Mouse (Mus musculus) forebrain, embryonic 12.5 days (tissue): ENCODE measurements around the gene Ankrd44. TPM values are rescaled to one million over a fixed set of nuclear protein-coding genes. Genes with fewer than 3 reads are reported as not detected.

Source experiments
- ATAC-seq: fragments of 200-750 bp; cut with Nextera tagmentation; 2 replicates; pipeline ENCODE4 v1.8.0; 2017; ENCODE audit warnings: moderate TSS enrichment; ENCODE audit not compliant: low FRiP score
- H3K27ac ChIP-seq: fragments of 300-500 bp; sonication (generic); 2 replicates; pipeline ENCODE4 v1.5.1; 2016; ENCODE audit warnings: mild to moderate bottlenecking
- H3K27me3 ChIP-seq: fragments of 300-500 bp; sonication (generic); 2 replicates; pipeline ENCODE4 v1.6.1; 2016; ENCODE audit warnings: mild to moderate bottlenecking
- H3K36me3 ChIP-seq: fragments of 300-500 bp; sonication (generic); replicated peaks from 2 replicates; pipeline ENCODE4 v1.6.1; 2016; ENCODE audit warnings: mild to moderate bottlenecking
- H3K4me1 ChIP-seq: fragments of 300-500 bp; sonication (generic); 2 replicates; pipeline ENCODE4 v1.6.1; 2016
- H3K4me2 ChIP-seq: fragments of 300-500 bp; sonication (generic); 2 replicates; pipeline ENCODE4 v1.6.1; 2016; ENCODE audit warnings: mild to moderate bottlenecking, moderate library complexity
- H3K4me3 ChIP-seq: fragments of 300-500 bp; sonication (generic); replicated peaks from 2 replicates; pipeline ENCODE4 v1.5.1; 2016; ENCODE audit warnings: mild to moderate bottlenecking
- H3K9ac ChIP-seq: fragments of 300-500 bp; sonication (generic); 2 replicates; pipeline ENCODE4 v1.6.1; 2016; ENCODE audit warnings: mild to moderate bottlenecking
- H3K9me3 ChIP-seq: fragments of 300-500 bp; sonication (generic); 2 replicates; pipeline ENCODE4 v1.6.1; 2016
- WGBS: fragments of 180-500 bp; shearing (Covaris S2); methylation state at CpG from one replicate; pipeline ENCODE4 v1.1.7; 2016; 5-methylcytosine and 5-hydroxymethylcytosine counted together
- polyA plus RNA-seq: library from polyadenylated mRNA; unstranded; fragments of >200 nt; fragmentation: Nextera tagmentation; extraction: Ambion mirVana; gene quantifications from 2 replicates; pipeline ENCODE4 v1.2.1, GENCODE M21; 2016

Gene Ankrd44
- polyA plus RNA-seq, 1 experiment from 2014 or later: 21.6 TPM

DNA sequence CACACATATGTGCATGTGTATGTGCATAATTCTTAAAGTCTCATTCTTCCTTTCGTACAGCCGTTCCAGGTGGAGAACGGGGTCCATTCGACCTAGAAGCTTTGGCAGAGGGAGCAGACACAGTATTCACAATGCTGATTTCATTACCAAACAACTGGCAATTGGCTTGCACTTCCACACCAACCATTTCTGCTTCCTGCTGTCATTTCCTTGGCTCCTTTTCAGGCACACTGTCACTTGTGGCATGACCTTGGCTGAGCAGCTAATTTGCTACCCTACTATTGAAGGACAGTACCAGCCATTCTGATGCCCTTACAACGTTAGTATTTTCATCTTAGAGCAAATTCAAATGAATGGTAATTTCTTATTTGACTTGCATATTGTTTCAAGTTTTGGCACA lies 277.9 kb downstream of the Ankrd44 start:
- H3K4me3 ChIP-seq: no peak overlapping the region
- H3K9ac ChIP-seq: no peak overlapping the region
- no peak overlapping the region for H3K4me2 ChIP-seq
- H3K27me3 ChIP-seq: no peaks in the 10 kb centered on the region
- ATAC-seq: no peak
- H3K36me3 ChIP-seq: no peaks in the 10 kb centered on the region; the same call in 1 of the 2 replicates
- H3K9me3 ChIP-seq: no peaks in the 10 kb centered on the region
- WGBS: 85% methylated on average over 5 of the region's 5 CpGs
- no peak overlapping the region for H3K27ac ChIP-seq
- H3K4me1 ChIP-seq: peaks cover 5% of the 10 kb centered on the region; the same call in 1 of the 2 replicates

DNA sequence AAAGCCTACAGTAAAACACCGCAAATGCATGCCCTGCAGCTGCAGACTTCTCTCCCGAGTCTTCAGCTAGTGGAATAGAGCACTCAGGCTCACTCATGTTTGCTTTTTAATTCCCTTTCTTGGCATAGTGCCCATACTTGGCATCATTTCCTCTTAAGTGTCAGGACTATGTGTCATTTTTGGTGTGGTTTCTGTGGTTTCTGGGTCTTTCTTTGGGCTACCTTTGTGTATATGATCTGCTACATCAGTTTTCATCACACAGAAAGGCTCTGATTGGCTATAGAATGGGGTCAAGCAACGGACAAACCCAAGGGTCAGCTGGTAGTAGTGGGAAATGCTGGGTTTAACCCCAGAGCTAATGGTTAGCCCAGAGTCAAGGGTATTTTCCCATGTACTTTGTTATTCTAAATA lies 278.8 kb downstream of the Ankrd44 start:
- H3K36me3 ChIP-seq: no peaks in the 10 kb centered on the region; the same call in 1 of the 2 replicates
- no peak overlapping the region for H3K4me3 ChIP-seq
- H3K9me3 ChIP-seq: no peaks in the 10 kb centered on the region
- WGBS: 68% methylated on average over 3 of the region's 3 CpGs
- H3K4me1 ChIP-seq: peaks cover 5% of the 10 kb centered on the region; the same call in 1 of the 2 replicates
- H3K4me2 ChIP-seq: no peak overlapping the region
- H3K27ac ChIP-seq: no peak overlapping the region
- H3K9ac ChIP-seq: no peak overlapping the region
- H3K27me3 ChIP-seq: no peaks in the 10 kb centered on the region
- ATAC-seq: no peak

DNA sequence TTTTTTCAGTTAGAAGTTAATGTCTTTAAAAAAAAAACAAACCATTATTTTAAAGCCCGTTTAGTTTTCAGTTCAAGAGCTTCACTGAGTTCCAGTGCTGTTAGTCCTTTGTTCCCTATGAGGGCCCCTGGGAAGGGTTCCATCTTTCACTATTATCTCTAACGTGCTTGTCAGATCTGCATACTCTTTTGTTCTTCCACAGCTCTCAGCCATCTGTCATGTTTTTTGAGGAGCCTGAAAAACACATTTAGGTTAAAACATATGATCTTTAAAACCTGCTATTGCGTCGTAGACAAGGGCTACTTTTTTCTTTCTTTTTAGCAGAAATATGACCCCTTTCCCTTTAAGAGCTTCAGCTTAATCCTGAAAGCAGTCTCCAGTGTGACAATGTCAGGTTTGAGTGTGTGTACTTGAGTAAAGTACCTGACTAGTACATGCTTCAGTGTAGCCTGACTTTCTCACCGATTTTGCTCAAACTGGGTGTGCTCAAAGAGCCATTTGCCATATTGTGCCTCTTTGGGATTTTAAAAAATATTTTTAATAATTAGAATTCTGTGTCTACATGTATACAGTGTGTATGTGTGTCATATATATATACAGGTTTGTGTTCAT lies 285.9 kb downstream of the Ankrd44 start:
- Histone ChIP-seq H3K9me3 (no peaks in the 10 kb centered on the region), H3K27ac (peak overlapping the region; percentile 81), H3K27me3 (no peaks in the 10 kb centered on the region), H3K9ac (no peak overlapping the region), H3K4me3 (no peak overlapping the region), H3K4me2 (no peak overlapping the region), H3K4me1 (peaks cover 14% of the 10 kb centered on the region), H3K36me3 (no peaks in the 10 kb centered on the region)
- ATAC-seq: peak; percentile 85
- 22% methylated on average over 5 of the region's 5 CpGs for WGBS

GRCm38 (mm10) chr1:54639506-54640078 lies 286.6 kb downstream of the Ankrd44 start:
- Histone ChIP-seq H3K4me3 (no peak overlapping the region), H3K9me3 (no peaks in the 10 kb centered on the region), H3K27ac (peak overlapping the region; percentile 80), H3K4me2 (no peak overlapping the region), H3K27me3 (no peaks in the 10 kb centered on the region), H3K9ac (no peak overlapping the region), H3K4me1 (peaks cover 14% of the 10 kb centered on the region), H3K36me3 (no peaks in the 10 kb centered on the region)
- ATAC-seq: peak; percentile 85
- 28% methylated on average over 6 of the region's 6 CpGs for WGBS

DNA sequence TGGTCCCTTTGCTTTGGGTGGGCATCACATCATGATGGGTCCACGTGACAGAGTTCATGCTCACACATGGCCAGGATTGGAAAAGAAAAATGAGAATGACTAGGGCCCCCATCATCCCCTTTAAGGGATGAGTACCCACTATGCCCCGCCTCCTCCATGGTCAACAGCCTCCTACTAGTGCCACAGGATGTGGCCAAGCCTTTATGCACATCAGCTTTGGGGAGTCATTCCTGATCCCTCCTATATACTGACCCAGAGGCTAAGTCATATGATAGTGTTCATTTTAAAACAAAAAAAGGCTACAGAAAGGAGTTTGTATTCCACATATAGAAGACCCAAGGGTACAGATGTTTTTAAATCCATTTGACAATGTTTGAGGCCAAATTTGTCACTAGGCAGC lies 287.1 kb downstream of the Ankrd44 start:
- no peaks in the 10 kb centered on the region for H3K9me3 ChIP-seq
- ATAC-seq: no peak
- no peaks in the 10 kb centered on the region for H3K27me3 ChIP-seq
- no peaks in the 10 kb centered on the region for H3K36me3 ChIP-seq
- H3K4me3 ChIP-seq: no peak overlapping the region
- H3K9ac ChIP-seq: no peak overlapping the region
- peaks cover 14% of the 10 kb centered on the region for H3K4me1 ChIP-seq
- no peak overlapping the region for H3K4me2 ChIP-seq
- 93% methylated on average over 2 of the region's 2 CpGs for WGBS
- H3K27ac ChIP-seq: peak overlapping the region; percentile 80

DNA sequence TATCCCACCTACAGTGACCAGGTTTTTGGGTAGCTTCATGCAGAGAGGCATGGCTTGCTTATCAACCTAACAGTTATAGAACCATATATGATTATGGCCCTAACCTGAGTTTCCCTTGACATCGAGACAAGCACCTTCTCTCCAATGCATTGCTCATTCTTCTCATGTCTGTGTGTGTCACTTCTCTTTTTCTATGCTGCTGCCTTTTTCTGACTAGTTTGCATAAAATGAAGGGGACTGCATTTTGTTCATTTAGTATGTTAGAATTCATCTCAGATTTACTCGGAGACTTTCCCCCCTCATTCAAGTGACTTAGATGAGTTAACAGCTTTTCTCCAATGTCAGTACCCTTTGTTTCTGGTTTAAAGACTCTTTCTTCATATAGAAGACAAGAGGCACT lies 288.8 kb downstream of the Ankrd44 start:
- H3K4me2 ChIP-seq: no peak overlapping the region
- no peak overlapping the region for H3K4me3 ChIP-seq
- H3K27ac ChIP-seq: no peak overlapping the region
- H3K9me3 ChIP-seq: 0 out of 2 replicates have a peak, but pooled peaks cover 2% of the 10 kb centered on the region
- H3K4me1 ChIP-seq: peaks cover 14% of the 10 kb centered on the region
- no peak overlapping the region for H3K9ac ChIP-seq
- no peaks in the 10 kb centered on the region for H3K27me3 ChIP-seq
- WGBS: 83% methylated on average over 2 of the region's 2 CpGs
- H3K36me3 ChIP-seq: no peaks in the 10 kb centered on the region
- no peak for ATAC-seq

DNA sequence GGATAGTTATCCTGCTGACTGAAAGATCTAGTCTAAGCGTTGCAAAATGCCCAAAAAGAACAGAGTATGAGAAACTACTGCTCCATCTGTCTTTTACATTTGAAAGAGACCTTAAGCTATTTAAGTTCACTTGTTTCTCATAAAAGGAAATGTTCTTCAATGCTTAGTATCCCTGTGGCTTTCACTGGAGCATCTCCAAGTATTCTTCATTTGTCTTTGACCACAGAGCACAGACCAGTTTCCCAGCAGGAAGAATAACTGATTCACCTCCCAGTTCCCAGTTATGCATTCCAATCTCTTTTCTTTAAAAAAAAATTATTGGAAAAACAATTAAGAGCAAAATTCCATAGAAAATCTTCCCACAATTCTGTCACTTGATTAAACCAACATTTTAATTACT lies 297.1 kb downstream of the Ankrd44 start:
- no peak overlapping the region for H3K4me3 ChIP-seq
- WGBS: 81% methylated on average over 1 of the region's 1 CpGs
- H3K36me3 ChIP-seq: no peaks in the 10 kb centered on the region
- H3K27me3 ChIP-seq: no peaks in the 10 kb centered on the region
- H3K4me2 ChIP-seq: no peak overlapping the region
- H3K9ac ChIP-seq: no peak overlapping the region
- 0 out of 2 replicates have a peak, but pooled peaks cover 2% of the 10 kb centered on the region for H3K9me3 ChIP-seq
- H3K27ac ChIP-seq: no peak overlapping the region
- no peaks in the 10 kb centered on the region for H3K4me1 ChIP-seq
- no peak for ATAC-seq

GRCm38 (mm10) chr1:54614963-54615362 lies 311.2 kb downstream of the Ankrd44 start:
- H3K27me3 ChIP-seq: no peaks in the 10 kb centered on the region
- H3K27ac ChIP-seq: no peak overlapping the region
- ATAC-seq: no peak
- no peak overlapping the region for H3K4me3 ChIP-seq
- H3K4me1 ChIP-seq: no peaks in the 10 kb centered on the region
- no peak overlapping the region for H3K9ac ChIP-seq
- H3K9me3 ChIP-seq: no peaks in the 10 kb centered on the region
- no peak overlapping the region for H3K4me2 ChIP-seq
- no peaks in the 10 kb centered on the region for H3K36me3 ChIP-seq
- WGBS: 92% methylated on average over 6 of the region's 6 CpGs

DNA sequence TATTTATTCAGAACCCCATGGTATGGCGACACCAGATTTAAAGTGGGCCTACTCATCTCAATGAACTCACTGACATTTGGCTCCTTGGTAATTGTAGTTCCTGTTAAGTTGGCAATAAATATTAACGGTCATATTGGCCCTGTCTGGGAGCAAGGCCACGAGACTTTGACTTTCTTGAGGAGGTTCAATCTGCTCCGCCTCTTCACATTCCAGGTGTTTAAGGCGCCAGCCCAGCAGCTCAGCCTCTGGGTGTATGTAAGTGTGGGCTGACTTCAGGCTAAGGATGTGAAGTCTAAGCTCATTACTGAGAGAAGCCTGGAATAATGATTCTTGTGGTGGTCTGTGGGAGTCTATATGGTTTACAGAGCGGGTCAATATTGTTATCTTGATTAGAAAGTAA lies 313.8 kb downstream of the Ankrd44 start:
- Histone ChIP-seq H3K9ac (no peak overlapping the region), H3K27ac (no peak overlapping the region), H3K9me3 (no peaks in the 10 kb centered on the region), H3K4me2 (no peak overlapping the region), H3K4me1 (no peaks in the 10 kb centered on the region), H3K4me3 (no peak overlapping the region), H3K27me3 (no peaks in the 10 kb centered on the region), H3K36me3 (no peaks in the 10 kb centered on the region)
- WGBS: 87% methylated on average over 6 of the region's 6 CpGs
- no peak for ATAC-seq

DNA sequence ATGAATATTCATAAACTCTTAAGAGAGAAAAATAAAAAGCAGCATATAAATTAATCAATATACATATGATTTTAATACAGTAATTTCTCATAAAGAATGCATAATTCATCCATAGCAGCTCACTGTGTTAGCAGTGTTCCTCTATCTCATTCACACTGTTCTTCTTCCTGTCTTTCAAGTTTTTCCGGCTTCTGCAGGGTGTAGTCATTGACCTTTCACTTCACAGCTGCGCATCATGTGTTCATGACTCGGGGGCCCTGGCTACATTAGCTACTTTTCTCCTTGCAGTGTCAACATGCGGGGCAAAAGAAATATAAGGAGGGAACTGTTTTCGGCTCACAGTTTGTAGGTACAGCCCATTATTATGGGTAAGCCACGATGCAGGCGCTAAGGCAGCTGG lies 314.3 kb downstream of the Ankrd44 start:
- Histone ChIP-seq H3K9ac (no peak overlapping the region), H3K27me3 (no peaks in the 10 kb centered on the region), H3K4me3 (no peak overlapping the region), H3K4me2 (no peak overlapping the region), H3K27ac (no peak overlapping the region), H3K9me3 (no peaks in the 10 kb centered on the region), H3K4me1 (no peaks in the 10 kb centered on the region), H3K36me3 (no peaks in the 10 kb centered on the region)
- no peak for ATAC-seq
- WGBS: 74% methylated on average over 7 of the region's 7 CpGs

DNA sequence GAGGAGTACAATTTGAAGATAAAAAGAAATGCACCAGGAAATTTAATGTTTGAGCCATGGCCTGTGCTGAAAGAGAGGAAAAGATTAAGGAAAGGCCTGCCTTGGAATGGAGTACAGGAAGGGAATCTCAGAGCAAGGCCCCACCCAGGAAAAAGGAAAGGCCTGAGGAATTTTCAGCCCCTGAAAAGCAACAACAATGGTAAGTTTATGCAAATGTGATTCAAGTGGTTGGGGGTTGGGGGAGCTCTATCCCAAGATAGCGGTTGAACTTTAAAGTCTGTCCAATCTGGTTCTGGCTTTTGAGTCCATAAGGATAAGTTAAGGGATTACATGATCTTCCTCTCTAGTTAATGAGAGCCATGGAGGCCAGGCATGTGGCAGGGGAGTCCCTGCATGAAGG lies 319.3 kb downstream of the Ankrd44 start:
- no peak overlapping the region for H3K4me3 ChIP-seq
- H3K4me2 ChIP-seq: no peak overlapping the region
- 57% methylated on average over 1 of the region's 1 CpGs for WGBS
- H3K9me3 ChIP-seq: no peaks in the 10 kb centered on the region
- ATAC-seq: no peak
- H3K27me3 ChIP-seq: no peaks in the 10 kb centered on the region
- H3K9ac ChIP-seq: no peak overlapping the region
- no peaks in the 10 kb centered on the region for H3K36me3 ChIP-seq
- H3K27ac ChIP-seq: no peak overlapping the region
- no peaks in the 10 kb centered on the region for H3K4me1 ChIP-seq

- Histone ChIP-seq H3K4me1 (no peaks in the 10 kb centered on the region), H3K4me2 (no peak overlapping the region), H3K27me3 (no peaks in the 10 kb centered on the region), H3K27ac (no peak overlapping the region), H3K9me3 (0 out of 2 replicates have a peak, but pooled peaks cover 3% of the 10 kb centered on the region), H3K4me3 (no peak overlapping the region), H3K36me3 (no peaks in the 10 kb centered on the region), H3K9ac (no peak overlapping the region)
- no peak for ATAC-seq
- WGBS: 95% methylated on average over 9 of the region's 9 CpGs
These were observed 324.5 kb downstream of the Ankrd44 start for GRCm38 (mm10) chr1:54601692-54602091.

DNA sequence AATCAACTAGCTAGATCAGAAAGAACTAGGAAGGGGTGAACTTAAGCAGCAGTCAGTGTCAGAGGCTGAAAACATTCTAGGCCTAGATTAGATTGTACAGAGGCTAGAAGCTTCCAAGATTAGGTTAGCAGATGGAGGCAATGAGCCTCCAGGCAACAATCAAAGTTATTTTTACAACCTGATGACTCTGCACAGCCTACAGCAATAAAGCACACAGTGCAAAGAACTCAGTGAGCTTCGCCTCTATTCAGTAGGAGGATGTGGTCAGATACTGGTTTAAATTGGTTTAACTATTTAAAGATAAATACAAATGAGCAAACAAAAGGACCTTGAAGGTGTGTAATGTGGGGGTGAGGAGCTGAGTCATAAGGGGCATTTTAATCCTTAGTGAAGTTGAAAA lies 325.9 kb downstream of the Ankrd44 start:
- Histone ChIP-seq H3K36me3 (no peaks in the 10 kb centered on the region), H3K4me3 (no peak overlapping the region), H3K27ac (no peak overlapping the region), H3K4me2 (no peak overlapping the region), H3K9ac (no peak overlapping the region), H3K9me3 (0 out of 2 replicates have a peak, but pooled peaks cover 3% of the 10 kb centered on the region), H3K4me1 (no peaks in the 10 kb centered on the region), H3K27me3 (no peaks in the 10 kb centered on the region)
- WGBS: 83% methylated on average over 1 of the region's 1 CpGs
- ATAC-seq: no peak
